28 mouse cellular contexts compared by ENCODE assay signal in genomic region chr14:121264453-121264852, GRCm38 (mm10).
DNase-seq lines count a peak whose midpoint lies in the region; ATAC-seq and TF ChIP-seq lines count a peak whose summit lies in the region.
"Had no signal": no experiment of that assay in that cellular context is flagged by ENCODE, and none has a peak within 500 bp of the region (broad histone marks: within the 10 kb centered on the region; RNA-seq: fewer than 3 reads in every experiment).

No protein-coding gene starts in this region.

- H3K9me3 ChIP-seq in lung, postnatal 0 days (ENCODE audit: low read length), result no peaks in the 10 kb centered on the region
- H3K9me3 ChIP-seq in intestine, embryonic 15.5 days, result no peaks in the 10 kb centered on the region
- no peaks in the 10 kb centered on the region for H3K9me3 ChIP-seq in stomach, embryonic 16.5 days (replicated peaks; ENCODE audit: control insufficient read depth, low read length)
- H3K9me3 ChIP-seq in kidney, embryonic 15.5 days (replicated peaks), result no peaks in the 10 kb centered on the region
- H3K9me3 ChIP-seq: embryonic facial prominence, embryonic 13.5 days; heart, embryonic 15.5 days; hindbrain, embryonic 10.5 days; hindbrain, embryonic 15.5 days; limb, embryonic 12.5 days; liver, embryonic 12.5 days; midbrain, embryonic 10.5 days; midbrain, embryonic 15.5 days; neural tube, embryonic 12.5 days had no signal

- no peak for TF ChIP-seq CTCF in heart, adult 2 months (IDR thresholded peaks at IDR 0.05)
- no peak for TF ChIP-seq CTCF in lung, postnatal 0 days (IDR thresholded peaks at IDR 0.05)

- no peak for DNase-seq in heart, adult 2 months
- DNase-seq in heart, postnatal 36 days, result no peak
- peak; percentile 33 for DNase-seq in lung, postnatal 0 days (ENCODE audit: low spot score)
- DNase-seq in lung, postnatal 14 days, result no peak
- DNase-seq in adrenal gland, adult 8-10 months, result no peak
- DNase-seq: adrenal gland, postnatal 14 days; cerebellum, adult 11-12 months; cerebellum, adult 9-11 months; forebrain, postnatal 0 days; gastrocnemius, postnatal 14 days; kidney, adult 8-10 months; kidney, postnatal 14 days; liver, postnatal 0 days; right cerebral cortex, adult 18-20 months had no signal

- TF ChIP-seq POLR2A in heart, adult 2 months (IDR thresholded peaks at IDR 0.05; ENCODE audit: insufficient read depth, low read depth, low read length), result no peak

- H3K9ac ChIP-seq in heart, adult 2 months (ENCODE audit: low read depth, low read length), result no peak overlapping the region
- no peak overlapping the region for H3K9ac ChIP-seq in lung, postnatal 0 days (replicated peaks; ENCODE audit: low read depth)
- H3K9ac ChIP-seq in intestine, embryonic 15.5 days, result no peak overlapping the region
- H3K9ac ChIP-seq in stomach, embryonic 16.5 days (ENCODE audit: low read length), result no peak overlapping the region
- no peak overlapping the region for H3K9ac ChIP-seq in kidney, embryonic 15.5 days
- H3K9ac ChIP-seq: embryonic facial prominence, embryonic 13.5 days; forebrain, postnatal 0 days; heart, embryonic 15.5 days; hindbrain, embryonic 15.5 days; limb, embryonic 12.5 days; liver, embryonic 12.5 days; liver, postnatal 0 days; midbrain, embryonic 15.5 days; neural tube, embryonic 12.5 days had no signal

- no peaks in the 10 kb centered on the region for H3K36me3 ChIP-seq in heart, adult 2 months (ENCODE audit: control insufficient read depth, insufficient read depth, low read length)
- peaks cover 2% of the 10 kb centered on the region for H3K36me3 ChIP-seq in lung, postnatal 0 days (ENCODE audit: insufficient read depth, low read length)
- H3K36me3 ChIP-seq in intestine, embryonic 15.5 days, result peaks cover 5% of the 10 kb centered on the region; the same call in 1 of the 2 replicates
- no peaks in the 10 kb centered on the region for H3K36me3 ChIP-seq in stomach, embryonic 16.5 days (ENCODE audit: control insufficient read depth, insufficient read depth, low read length)
- H3K36me3 ChIP-seq in kidney, embryonic 15.5 days, result peaks cover 71% of the 10 kb centered on the region
- H3K36me3 ChIP-seq: liver, embryonic 12.5 days; midbrain, embryonic 15.5 days had no signal

- no peaks in the 10 kb centered on the region for H3K79me2 ChIP-seq in heart, adult 2 months (replicated peaks; ENCODE audit: control insufficient read depth, insufficient read depth, low read length)

- H3K27me3 ChIP-seq in heart, adult 2 months (ENCODE audit: control insufficient read depth, insufficient read depth, low read length), result no peaks in the 10 kb centered on the region
- no peaks in the 10 kb centered on the region for H3K27me3 ChIP-seq in lung, postnatal 0 days (replicated peaks; ENCODE audit: insufficient read depth, low read length)
- H3K27me3 ChIP-seq in intestine, embryonic 15.5 days (replicated peaks), result no peaks in the 10 kb centered on the region
- H3K27me3 ChIP-seq in stomach, embryonic 16.5 days (ENCODE audit: control insufficient read depth, insufficient read depth, low read length), result no peaks in the 10 kb centered on the region
- no peaks in the 10 kb centered on the region for H3K27me3 ChIP-seq in kidney, embryonic 15.5 days
- H3K27me3 ChIP-seq: embryonic facial prominence, embryonic 13.5 days; heart, embryonic 15.5 days; hindbrain, embryonic 15.5 days; limb, embryonic 12.5 days; liver, embryonic 12.5 days; midbrain, embryonic 15.5 days; neural tube, embryonic 12.5 days had no signal

- H3K4me1 ChIP-seq in heart, adult 2 months (ENCODE audit: control insufficient read depth, insufficient read depth, low read length), result peaks cover 12% of the 10 kb centered on the region
- H3K4me1 ChIP-seq in lung, postnatal 0 days (ENCODE audit: insufficient read depth, low read depth, low read length), result 0 out of 2 replicates have a peak, but pooled peaks cover 4% of the 10 kb centered on the region
- H3K4me1 ChIP-seq in intestine, embryonic 15.5 days (replicated peaks), result peaks cover 9% of the 10 kb centered on the region; the same call in 1 of the 2 replicates
- peaks cover 17% of the 10 kb centered on the region for H3K4me1 ChIP-seq in stomach, embryonic 16.5 days (ENCODE audit: control insufficient read depth, insufficient read depth, low read length)
- H3K4me1 ChIP-seq in kidney, embryonic 15.5 days, result peaks cover 2% of the 10 kb centered on the region; the same call in 1 of the 2 replicates
- H3K4me1 ChIP-seq: hindbrain, embryonic 15.5 days; limb, embryonic 12.5 days; midbrain, embryonic 15.5 days; neural tube, embryonic 12.5 days had no signal

- ATAC-seq in lung, postnatal 0 days, result peak; percentile 62
- ATAC-seq in intestine, embryonic 15.5 days, result peak; percentile 11; the same call in 1 of the 2 replicates
- ATAC-seq in stomach, embryonic 16.5 days (ENCODE audit: insufficient read depth, low FRiP score), result peak; percentile 18; the same call in 1 of the 2 replicates
- no peak for ATAC-seq in kidney, embryonic 15.5 days (replicated peaks; ENCODE audit: low FRiP score)
- ATAC-seq: CD4-positive, CD25-positive, alpha-beta regulatory T cell, adult 4 months; forebrain, postnatal 0 days; inflammation-experienced regulatory T-cells, adult 6 months; liver, embryonic 12.5 days; liver, postnatal 0 days; midbrain, embryonic 15.5 days had no signal

- no peak overlapping the region for H3K4me3 ChIP-seq in heart, adult 2 months
- no peak overlapping the region for H3K4me3 ChIP-seq in lung, postnatal 0 days (ENCODE audit: low read depth, low read length)
- H3K4me3 ChIP-seq in intestine, embryonic 15.5 days (replicated peaks), result no peak overlapping the region
- no peak overlapping the region for H3K4me3 ChIP-seq in stomach, embryonic 16.5 days (replicated peaks; ENCODE audit: low read length)
- no peak overlapping the region for H3K4me3 ChIP-seq in kidney, embryonic 15.5 days (replicated peaks)
- H3K4me3 ChIP-seq: embryonic facial prominence, embryonic 13.5 days; heart, embryonic 15.5 days; hindbrain, embryonic 10.5 days; hindbrain, embryonic 15.5 days; limb, embryonic 12.5 days; liver, embryonic 12.5 days; midbrain, embryonic 10.5 days; midbrain, embryonic 15.5 days; neural tube, embryonic 12.5 days had no signal

- 41% methylated on average over 6 of the region's 6 CpGs for WGBS in heart, adult 2 months
- WGBS in lung, postnatal 0 days, result 60% methylated on average over 6 of the region's 6 CpGs
- 52% methylated on average over 6 of the region's 6 CpGs for WGBS in intestine, embryonic 15.5 days
- whole genome bisulfite sequencing in stomach, embryonic 16.5 days, result 53% methylated on average over 6 of the region's 6 CpGs
- WGBS in kidney, embryonic 15.5 days, result 78% methylated on average over 6 of the region's 6 CpGs

- H3K27ac ChIP-seq in heart, adult 2 months, result peak overlapping the region; percentile 48
- peak overlapping the region; percentile 14; the same call in 1 of the 2 replicates for H3K27ac ChIP-seq in lung, postnatal 0 days (ENCODE audit: low read length)
- no peak overlapping the region for H3K27ac ChIP-seq in intestine, embryonic 15.5 days
- 0 out of 2 replicates have a peak overlapping the region, but pooled peaks have one; percentile 20 for H3K27ac ChIP-seq in stomach, embryonic 16.5 days (ENCODE audit: low read length)
- no peak overlapping the region for H3K27ac ChIP-seq in kidney, embryonic 15.5 days
- H3K27ac ChIP-seq: embryonic facial prominence, embryonic 13.5 days; heart, embryonic 15.5 days; hindbrain, embryonic 10.5 days; hindbrain, embryonic 15.5 days; limb, embryonic 12.5 days; liver, embryonic 12.5 days; midbrain, embryonic 10.5 days; midbrain, embryonic 15.5 days; neural tube, embryonic 12.5 days had no signal

- intact Hi-C loops in heart, adult 2 months (cut with DNase I), result loop anchor here (5.0 to 10.0 kb wide), 2 partner anchors 188 to 320 kb away; no protein-coding TSS in a partner anchor
- intact Hi-C loops in heart, postnatal 36 days (cut with DNase I), result no loop called here

- H3K4me2 ChIP-seq in lung, postnatal 0 days (replicated peaks; ENCODE audit: low read depth, low read length), result no peak overlapping the region
- no peak overlapping the region for H3K4me2 ChIP-seq in intestine, embryonic 15.5 days (replicated peaks)
- no peak overlapping the region for H3K4me2 ChIP-seq in stomach, embryonic 16.5 days (ENCODE audit: low read depth, low read length)
- H3K4me2 ChIP-seq in kidney, embryonic 15.5 days, result no peak overlapping the region
- H3K4me2 ChIP-seq: embryonic facial prominence, embryonic 13.5 days; heart, embryonic 15.5 days; hindbrain, embryonic 15.5 days; limb, embryonic 12.5 days; liver, embryonic 12.5 days; midbrain, embryonic 15.5 days; neural tube, embryonic 12.5 days had no signal

- TF ChIP-seq EP300 in heart, adult 2 months (IDR thresholded peaks at IDR 0.05; ENCODE audit: insufficient read depth, low read depth, low read length), result no peak
- TF ChIP-seq EP300 in lung, postnatal 0 days (IDR thresholded peaks at IDR 0.05), result no peak

Comparison
In these comparisons a context has a peak if more than half of its experiments do, and no peak if none do; other contexts are left out.
1. H3K27ac ChIP-seq: peak in heart, adult 2 months (single experiment), lung, postnatal 0 days (single experiment) and stomach, embryonic 16.5 days (single experiment); none in intestine, embryonic 15.5 days (single experiment) and kidney, embryonic 15.5 days (single experiment).